Mouse (Mus musculus): ENCODE data around the gene Abcd3. TPM values are rescaled to one million over a fixed set of nuclear protein-coding genes. Genes with fewer than 3 reads are reported as not detected.

Abcd3 gene
- polyA plus RNA-seq, 1 experiment from 2014 or later, result 60.1 TPM

DNA sequence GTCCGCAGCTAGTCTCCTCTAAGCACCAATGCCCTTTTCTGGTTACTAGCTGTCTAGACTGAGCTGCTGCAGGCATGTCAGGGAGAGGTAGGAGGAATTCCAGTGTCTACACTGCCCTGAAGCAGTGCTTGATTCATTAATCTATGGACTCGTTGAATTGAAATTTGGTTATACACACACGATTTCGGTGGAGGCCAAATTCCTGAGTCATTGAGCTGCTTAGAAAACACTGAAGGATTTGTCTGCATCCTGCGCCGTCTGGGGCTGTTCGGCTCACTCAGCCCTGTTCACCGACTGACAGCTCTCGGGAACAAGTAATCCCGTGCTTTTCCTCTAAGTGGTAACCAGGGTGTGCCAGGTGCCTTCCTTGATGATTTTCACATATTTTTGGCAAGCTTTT lies 89.5 kb downstream of the Abcd3 start:
- no peak for ATAC-seq
- Histone ChIP-seq H3K27me3 (0 out of 2 replicates have a peak, but pooled peaks cover 4% of the 10 kb centered on the region), H3K4me1 (peaks cover 49% of the 10 kb centered on the region), H3K36me3 (ENCODE audit: poor library complexity, severe bottlenecking) (no peaks in the 10 kb centered on the region), H3K9ac (no peak overlapping the region), H3K4me3 (no peak overlapping the region), H3K9me3 (replicated peaks) (no peaks in the 10 kb centered on the region), H3K27ac (no peak overlapping the region), H3K4me2 (peak overlapping the region; percentile 7; the same call in 1 of the 2 replicates)
- 72% methylated on average over 10 of the region's 10 CpGs for WGBS

DNA sequence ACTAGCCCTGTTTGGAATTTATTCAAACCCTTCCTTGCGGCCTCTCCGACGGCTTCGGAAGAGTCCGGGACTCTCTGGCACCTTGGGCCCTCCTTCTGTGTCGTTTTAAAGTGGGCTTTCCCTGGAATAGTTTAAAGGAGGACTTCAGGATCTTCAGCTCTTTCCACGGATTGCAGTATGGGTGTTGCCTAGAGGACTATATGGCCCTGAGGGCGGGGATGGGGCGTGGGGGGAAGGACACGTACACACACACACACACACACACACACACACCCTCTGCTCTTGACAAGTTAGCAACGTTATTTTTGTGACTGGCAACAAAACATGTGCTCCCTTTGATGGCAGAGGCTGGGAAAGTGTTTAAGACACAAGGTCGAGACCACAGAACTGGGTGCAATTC lies 90.5 kb downstream of the Abcd3 start:
- Histone ChIP-seq H3K27me3 (0 out of 2 replicates have a peak, but pooled peaks cover 4% of the 10 kb centered on the region), H3K36me3 (ENCODE audit: poor library complexity, severe bottlenecking) (no peaks in the 10 kb centered on the region), H3K9ac (0 out of 2 replicates have a peak overlapping the region, but pooled peaks have one; percentile 73), H3K4me3 (peak overlapping the region; percentile 69), H3K4me1 (peaks cover 40% of the 10 kb centered on the region), H3K27ac (no peak overlapping the region), H3K4me2 (peak overlapping the region; percentile 86), H3K9me3 (replicated peaks) (no peaks in the 10 kb centered on the region)
- no peak for ATAC-seq
- 36% methylated on average over 12 of the region's 12 CpGs for WGBS

DNA sequence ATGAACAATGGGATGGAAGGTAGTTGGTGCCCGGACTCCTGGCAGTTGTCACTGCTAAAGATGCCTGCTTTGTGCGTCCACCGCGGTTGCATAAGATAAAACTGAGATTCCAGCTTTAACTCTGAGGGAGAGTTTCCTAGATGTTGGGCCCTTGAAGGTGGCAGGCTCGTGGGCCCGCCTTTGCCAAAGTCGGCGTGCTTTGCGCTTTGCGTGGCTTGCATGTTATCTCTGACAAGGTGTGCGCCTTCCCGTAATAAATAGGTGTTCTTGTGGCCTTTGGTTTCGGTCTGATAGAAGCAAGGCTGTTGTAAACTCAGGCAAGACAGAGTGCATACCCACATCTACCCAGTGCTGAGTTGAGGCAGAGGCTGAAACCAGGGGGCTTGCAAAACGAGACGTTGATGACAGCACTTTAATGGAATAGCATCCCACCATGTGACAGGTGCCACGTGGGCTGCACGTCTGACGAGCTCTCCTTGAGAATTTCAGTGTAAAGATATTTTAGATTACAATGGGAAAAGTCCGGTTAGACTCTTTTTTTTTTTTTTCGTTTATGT lies 91.1 kb downstream of the Abcd3 start:
- Histone ChIP-seq H3K4me3 (peak overlapping the region; percentile 69), H3K4me1 (peaks cover 40% of the 10 kb centered on the region), H3K9me3 (replicated peaks) (no peaks in the 10 kb centered on the region), H3K9ac (peak overlapping the region; percentile 73), H3K27ac (no peak overlapping the region), H3K4me2 (peak overlapping the region; percentile 86), H3K27me3 (0 out of 2 replicates have a peak, but pooled peaks cover 4% of the 10 kb centered on the region), H3K36me3 (ENCODE audit: poor library complexity, severe bottlenecking) (no peaks in the 10 kb centered on the region)
- peak; percentile 41 for ATAC-seq
- WGBS, result 5% methylated on average over 20 of the region's 20 CpGs

DNA sequence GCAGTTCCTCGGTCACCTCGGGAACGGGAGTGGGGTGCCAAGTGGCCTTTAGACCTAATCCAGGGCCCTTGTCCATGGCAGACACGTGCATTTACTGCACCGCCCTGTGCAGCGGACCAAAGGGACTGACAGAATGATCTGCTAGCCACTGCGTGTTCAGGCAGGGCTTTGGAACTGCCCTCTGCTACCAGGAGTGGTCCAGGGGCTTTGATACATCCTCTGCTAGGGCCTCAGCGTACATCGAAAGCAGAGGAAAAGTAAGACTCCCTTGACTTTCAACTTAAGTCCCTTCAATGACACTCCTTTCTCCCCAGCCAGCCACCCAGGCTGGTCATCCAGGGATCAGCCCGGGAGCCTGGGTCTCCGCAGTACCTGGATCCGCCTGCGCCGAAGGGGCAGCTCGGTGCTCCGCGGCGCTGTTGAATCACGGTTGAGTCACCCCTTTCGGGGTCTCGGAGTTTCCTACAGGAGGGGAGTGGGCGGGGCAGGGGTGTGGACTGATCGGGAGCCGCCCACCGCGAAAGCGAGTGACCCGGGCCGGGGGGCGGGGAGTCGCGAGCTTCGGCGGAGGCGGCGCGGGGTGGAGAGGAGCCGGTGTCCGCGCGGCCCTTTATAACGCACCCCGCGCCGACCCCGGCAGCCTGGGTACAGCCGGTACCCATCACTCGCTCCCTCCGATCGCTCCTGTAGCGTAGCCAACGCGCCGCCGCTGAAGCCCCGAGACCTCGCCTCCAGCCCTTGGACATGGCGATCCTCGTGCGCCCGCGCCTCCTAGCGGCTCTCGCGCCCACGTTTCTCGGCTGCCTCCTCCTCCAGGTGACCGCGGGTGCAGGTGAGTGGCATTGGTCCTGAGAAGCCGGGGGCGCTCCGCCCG lies 91.9 kb downstream of the Abcd3 start, which contains the start of gene F3:
F3 (plus strand) TSS at position 567 of the 874 bp plus-strand sequence.
- Histone ChIP-seq H3K27me3 (0 out of 2 replicates have a peak, but pooled peaks cover 4% of the 10 kb centered on the region), H3K9ac (peak within 1 kb of the TSS; percentile 73), H3K9me3 (replicated peaks) (no peaks in the 10 kb centered on the region), H3K4me2 (peak within 1 kb of the TSS; percentile 86), H3K27ac (peak within 1 kb of the TSS; percentile 35; the same call in 1 of the 2 replicates), H3K36me3 (ENCODE audit: poor library complexity, severe bottlenecking) (no peaks in the 10 kb centered on the region), H3K4me1 (peaks cover 40% of the 10 kb centered on the region), H3K4me3 (peak within 1 kb of the TSS; percentile 69)
- under 1% methylated on average over 62 of the region's 73 CpGs for WGBS
- peak; percentile 89 for ATAC-seq

DNA sequence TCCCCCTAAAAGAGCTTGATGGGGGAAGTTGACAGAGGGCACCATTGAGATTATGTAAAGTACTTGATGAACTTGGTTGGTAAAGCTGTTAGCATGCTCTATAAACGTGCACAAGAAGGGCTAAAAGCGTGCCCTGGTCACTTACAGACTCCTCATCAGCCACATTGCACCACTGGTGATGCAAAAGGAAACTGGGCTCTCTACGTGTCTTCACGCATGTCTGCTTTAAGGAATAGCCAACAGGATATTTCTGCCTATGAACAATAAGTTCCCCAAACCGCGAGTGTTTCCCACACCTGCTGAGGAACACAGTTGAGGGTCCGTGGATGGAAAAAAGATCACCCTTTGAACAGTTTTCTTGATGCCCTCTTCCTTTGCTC lies 93.4 kb downstream of the Abcd3 start:
- Histone ChIP-seq H3K27me3 (0 out of 2 replicates have a peak, but pooled peaks cover 4% of the 10 kb centered on the region), H3K4me2 (peak overlapping the region; percentile 38; the same call in 1 of the 2 replicates)
- WGBS, result 64% methylated on average over 7 of the region's 7 CpGs

DNA sequence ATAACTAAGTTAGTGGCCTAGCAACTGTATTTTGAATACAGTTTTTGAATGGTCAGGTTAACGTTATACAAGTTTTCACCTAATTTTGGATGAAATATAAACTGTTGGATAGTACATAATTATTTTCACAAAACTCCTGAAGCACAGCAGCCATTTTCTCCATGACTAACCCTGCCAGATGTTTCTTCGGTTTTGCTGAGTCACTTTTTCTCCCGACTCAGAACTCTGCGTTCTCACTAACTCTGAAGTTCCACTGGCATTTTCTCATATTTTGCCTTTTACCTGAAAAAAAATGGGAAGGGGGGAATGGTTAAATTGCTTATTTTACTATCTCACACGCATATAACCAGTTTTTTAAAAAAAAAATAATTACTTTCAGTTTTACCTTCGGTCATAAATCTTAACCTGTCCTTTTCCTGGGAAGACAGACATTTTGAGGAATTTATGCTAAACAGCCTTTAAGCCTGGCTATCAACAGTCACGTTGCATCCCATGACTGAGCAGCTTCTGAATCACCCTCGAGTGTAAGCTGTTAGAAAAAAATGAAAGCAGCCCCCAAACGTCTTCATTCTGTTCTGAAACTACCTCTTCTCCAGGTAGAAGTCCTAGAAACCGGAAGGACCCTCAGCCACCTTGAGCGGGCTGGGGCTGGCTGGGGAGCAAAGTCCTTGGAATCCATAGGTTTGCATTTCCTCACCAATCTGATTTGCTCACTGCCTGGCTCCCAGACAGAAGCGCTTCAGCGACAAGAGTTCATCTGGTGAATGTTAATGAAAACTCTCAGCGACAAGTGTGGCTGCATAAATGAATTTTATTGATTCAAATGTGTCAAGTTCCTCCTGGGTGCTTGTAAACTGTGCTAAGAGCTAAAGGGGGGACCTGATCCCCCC lies 94.1 kb downstream of the Abcd3 start:
- H3K27me3 ChIP-seq, result 0 out of 2 replicates have a peak, but pooled peaks cover 4% of the 10 kb centered on the region

More for the DNA sequence above, 93.4 kb downstream of the Abcd3 start:
- Histone ChIP-seq H3K9me3 (replicated peaks) (no peaks in the 10 kb centered on the region), H3K4me3 (no peak overlapping the region), H3K4me1 (peaks cover 40% of the 10 kb centered on the region), H3K27ac (no peak overlapping the region), H3K9ac (no peak overlapping the region), H3K36me3 (ENCODE audit: poor library complexity, severe bottlenecking) (no peaks in the 10 kb centered on the region)
- 0 out of 2 replicates have a peak, but pooled peaks have one; percentile 4 for ATAC-seq

DNA sequence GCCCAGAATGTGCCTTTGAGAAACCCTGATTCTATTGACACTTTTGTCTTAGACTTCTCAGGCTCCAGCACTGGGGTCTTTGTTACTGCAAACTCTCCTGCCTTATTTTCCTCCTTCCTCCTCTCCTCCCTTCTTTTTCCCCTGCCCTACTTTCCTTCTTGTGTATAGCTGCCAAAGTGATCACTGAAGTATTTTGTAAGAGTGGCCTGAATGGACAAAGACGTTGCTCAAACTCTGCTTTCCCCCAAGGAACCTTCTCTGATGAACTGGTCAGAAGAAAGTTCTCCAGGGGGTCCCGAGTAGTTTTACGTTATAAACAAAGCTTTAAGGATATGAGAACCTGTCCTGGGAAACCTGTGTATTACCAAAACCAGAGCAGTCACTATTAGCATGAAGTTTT lies 95.4 kb downstream of the Abcd3 start:
- Histone ChIP-seq H3K36me3 (ENCODE audit: poor library complexity, severe bottlenecking) (no peaks in the 10 kb centered on the region), H3K9ac (no peak overlapping the region), H3K4me2 (no peak overlapping the region), H3K4me3 (no peak overlapping the region), H3K9me3 (replicated peaks) (no peaks in the 10 kb centered on the region), H3K4me1 (peaks cover 32% of the 10 kb centered on the region), H3K27me3 (0 out of 2 replicates have a peak, but pooled peaks cover 4% of the 10 kb centered on the region), H3K27ac (no peak overlapping the region)
- 68% methylated on average over 3 of the region's 3 CpGs for WGBS
- no peak for ATAC-seq

More for the DNA sequence above, 94.1 kb downstream of the Abcd3 start:
- Histone ChIP-seq H3K36me3 (ENCODE audit: poor library complexity, severe bottlenecking) (no peaks in the 10 kb centered on the region), H3K4me1 (peaks cover 40% of the 10 kb centered on the region), H3K9me3 (replicated peaks) (no peaks in the 10 kb centered on the region), H3K27ac (no peak overlapping the region), H3K9ac (no peak overlapping the region), H3K4me3 (no peak overlapping the region), H3K4me2 (peak overlapping the region; percentile 38)
- ATAC-seq, result 0 out of 2 replicates have a peak, but pooled peaks have one; percentile 1
- 53% methylated on average over 14 of the region's 14 CpGs for WGBS

DNA sequence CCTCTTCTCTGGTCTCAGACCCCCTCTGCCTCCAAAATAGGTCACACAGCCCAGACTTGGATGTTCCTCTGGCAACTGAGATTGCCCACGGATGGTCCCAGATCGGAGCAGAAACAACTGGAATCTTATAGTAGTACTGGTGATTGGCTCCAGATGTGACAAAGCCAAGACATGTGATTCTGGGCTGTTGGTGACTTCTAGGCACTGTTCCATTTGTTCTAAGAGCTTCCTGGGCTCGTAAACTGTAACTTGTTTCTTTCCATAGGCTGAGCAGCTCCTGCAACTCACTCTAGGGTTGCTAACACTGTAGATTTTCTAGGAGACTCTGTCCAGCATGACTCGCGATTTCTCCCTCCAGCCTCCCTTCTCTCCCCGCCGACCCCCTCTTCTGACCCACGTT lies 96.4 kb downstream of the Abcd3 start:
- Histone ChIP-seq H3K27me3 (0 out of 2 replicates have a peak, but pooled peaks cover 4% of the 10 kb centered on the region), H3K36me3 (ENCODE audit: poor library complexity, severe bottlenecking) (no peaks in the 10 kb centered on the region), H3K27ac (no peak overlapping the region), H3K4me1 (peaks cover 25% of the 10 kb centered on the region), H3K4me2 (no peak overlapping the region), H3K4me3 (no peak overlapping the region), H3K9ac (no peak overlapping the region), H3K9me3 (replicated peaks) (no peaks in the 10 kb centered on the region)
- ATAC-seq, result no peak
- 77% methylated on average over 8 of the region's 8 CpGs for WGBS

DNA sequence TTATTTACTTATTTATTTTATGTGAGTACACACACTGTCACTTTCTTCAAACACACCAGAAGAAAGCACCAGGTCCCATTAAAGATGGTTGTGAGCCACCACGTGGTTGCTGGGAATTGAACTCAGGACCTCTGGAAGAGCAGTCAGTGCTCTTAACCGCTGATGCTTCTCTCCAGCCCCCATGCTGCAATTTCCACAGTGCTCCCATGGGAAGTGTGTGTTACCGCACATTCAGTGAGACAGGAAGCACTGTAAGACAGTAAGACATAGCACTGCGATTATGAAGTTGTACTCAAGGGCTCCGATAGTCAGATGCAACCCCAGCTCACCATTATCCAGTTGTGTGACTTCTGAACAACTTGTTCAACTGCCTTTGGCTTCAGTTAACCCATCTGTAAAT lies 98.6 kb downstream of the Abcd3 start:
- H3K36me3 ChIP-seq (ENCODE audit: poor library complexity, severe bottlenecking), result no peaks in the 10 kb centered on the region
- H3K9ac ChIP-seq, result no peak overlapping the region
- peaks cover 14% of the 10 kb centered on the region for H3K4me1 ChIP-seq
- H3K4me2 ChIP-seq, result no peak overlapping the region
- WGBS, result 92% methylated on average over 5 of the region's 5 CpGs
- no peak overlapping the region for H3K27ac ChIP-seq
- H3K27me3 ChIP-seq, result no peaks in the 10 kb centered on the region
- H3K9me3 ChIP-seq (replicated peaks), result no peaks in the 10 kb centered on the region
- no peak overlapping the region for H3K4me3 ChIP-seq
- ATAC-seq, result no peak

DNA sequence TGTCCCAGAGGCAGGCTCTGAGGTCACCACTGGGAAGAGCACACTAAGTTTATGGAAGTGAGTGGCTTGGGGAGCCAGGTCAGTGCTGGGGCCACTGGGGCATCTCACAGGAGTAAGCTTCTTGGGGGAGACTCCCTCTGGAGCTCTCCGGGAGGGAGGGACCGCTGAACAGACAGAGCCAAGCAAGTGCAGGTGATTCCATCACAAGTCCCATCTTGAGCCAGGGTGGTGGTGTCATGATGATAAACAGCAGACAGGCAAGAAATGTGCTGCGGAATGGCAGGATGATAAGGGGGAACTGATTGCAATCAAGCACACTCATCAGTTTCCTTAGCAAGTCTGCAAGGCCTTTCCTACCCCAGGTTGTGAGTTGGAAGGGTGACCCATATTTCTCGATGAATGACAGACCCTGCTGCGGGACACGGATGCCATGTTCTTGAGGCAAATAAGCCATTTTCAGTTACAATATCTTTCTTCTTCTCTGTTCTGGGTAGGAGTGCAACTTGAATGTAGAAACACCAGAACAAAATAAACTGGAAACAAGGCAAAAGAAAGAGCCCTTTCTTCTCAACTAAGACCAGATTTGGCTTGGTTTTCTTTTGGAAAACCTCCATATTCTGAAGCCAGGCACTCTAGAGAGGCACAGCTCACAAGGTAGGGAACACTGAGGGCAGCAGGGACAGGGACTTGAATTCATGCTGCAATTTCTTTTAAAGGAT lies 99.2 kb downstream of the Abcd3 start:
- Histone ChIP-seq H3K36me3 (ENCODE audit: poor library complexity, severe bottlenecking) (no peaks in the 10 kb centered on the region), H3K9ac (no peak overlapping the region)

DNA sequence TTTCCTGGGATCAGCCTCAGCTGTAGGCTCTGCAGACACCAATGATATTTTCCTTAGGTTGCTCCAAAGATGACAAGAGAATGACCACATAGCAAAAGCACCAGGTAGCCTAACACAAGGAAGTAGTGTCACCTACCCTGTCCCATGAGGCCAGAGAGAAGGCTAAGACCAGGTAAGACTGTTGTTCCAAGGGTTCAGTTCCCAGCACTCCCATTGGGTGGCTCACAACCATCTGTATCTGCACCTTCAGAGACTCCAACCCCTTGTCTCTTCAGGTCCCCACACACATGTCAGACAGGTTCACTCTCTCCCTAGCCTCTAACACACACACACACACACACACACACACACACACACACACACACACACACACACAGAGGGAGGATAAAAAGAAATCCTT lies 99.8 kb downstream of the Abcd3 start:
- Histone ChIP-seq H3K27me3 (no peaks in the 10 kb centered on the region), H3K4me2 (no peak overlapping the region), H3K4me1 (peaks cover 7% of the 10 kb centered on the region), H3K36me3 (ENCODE audit: poor library complexity, severe bottlenecking) (no peaks in the 10 kb centered on the region), H3K4me3 (no peak overlapping the region), H3K9me3 (replicated peaks) (no peaks in the 10 kb centered on the region), H3K27ac (no peak overlapping the region), H3K9ac (no peak overlapping the region)
- no peak for ATAC-seq

More for the DNA sequence above, 99.2 kb downstream of the Abcd3 start:
- Histone ChIP-seq H3K9me3 (replicated peaks) (no peaks in the 10 kb centered on the region), H3K27ac (no peak overlapping the region), H3K4me2 (no peak overlapping the region), H3K4me3 (no peak overlapping the region), H3K4me1 (peaks cover 8% of the 10 kb centered on the region), H3K27me3 (no peaks in the 10 kb centered on the region)
- ATAC-seq, result no peak
- WGBS, result 85% methylated on average over 6 of the region's 6 CpGs

All from forebrain, embryonic 13.5 days (tissue).